Mouse (Mus musculus) gastrocnemius, postnatal 36 days (tissue): Measurements from ENCODE around the gene Mrps14. TPM values are rescaled to one million over a fixed set of nuclear protein-coding genes. Genes with fewer than 3 reads are reported as not detected.

Experiments
- DNase-seq, 2 experiments: peaks; one replicate each; pipeline ENCODE4 v3.0.0; 2022
- intact Hi-C: fragments of 180-260 bp; cut with DNase I; formaldehyde crosslinking; loops from one replicate; pipeline ENCODE4 v1.15.1; 2025
- total RNA-seq, 2 experiments: library from RNA; stranded (reverse); gene quantifications; 2 replicates each; pipeline ENCODE4 v1.2.3; 2021

The Mrps14 gene
- total RNA-seq, 2 experiments from 2014 or later, result 70.9 to 75.9 TPM

- no peak for DNase-seq
These were observed 22.9 kb downstream of the Mrps14 start for GRCm38 (mm10) chr1:160217898-160218297.

GRCm38 (mm10) chr1:160224093-160224492 lies 29.1 kb downstream of the Mrps14 start:
- intact Hi-C loops, result no loop called here
- no peak for DNase-seq

More at GRCm38 (mm10) chr1:160217898-160218297, 22.9 kb downstream of the Mrps14 start:
- intact Hi-C loops, result no loop called here

GRCm38 (mm10) chr1:160227196-160227595 lies 32.2 kb downstream of the Mrps14 start:
- intact Hi-C loops, result loop anchor here (5.0 kb wide), 1 partner anchor 150 kb away; no protein-coding TSS in a partner anchor
- no peak for DNase-seq

GRCm38 (mm10) chr1:160227850-160228249 lies 32.8 kb downstream of the Mrps14 start:
- no peak for DNase-seq
- intact Hi-C loops, result loop anchor here (5.0 kb wide), 1 partner anchor 149 kb away; no protein-coding TSS in a partner anchor

- DNase-seq, result no peak
- intact Hi-C loops, result no loop called here
These were observed 36.0 kb downstream of the Mrps14 start for GRCm38 (mm10) chr1:160231013-160231412.

GRCm38 (mm10) chr1:160232113-160232512 lies 37.1 kb downstream of the Mrps14 start:
- no peak for DNase-seq
- intact Hi-C loops, result no loop called here

- intact Hi-C loops, result no loop called here
- no peak for DNase-seq
These were observed 38.9 kb downstream of the Mrps14 start for GRCm38 (mm10) chr1:160233921-160234320.

GRCm38 (mm10) chr1:160237981-160238380 lies 43.0 kb downstream of the Mrps14 start:
- no peak for DNase-seq
- intact Hi-C loops, result no loop called here

GRCm38 (mm10) chr1:160238852-160239443 lies 43.9 kb downstream of the Mrps14 start:
- no peak for DNase-seq
- intact Hi-C loops, result no loop called here

GRCm38 (mm10) chr1:160240091-160240490 lies 45.1 kb downstream of the Mrps14 start:
- no peak for DNase-seq
- intact Hi-C loops, result no loop called here

GRCm38 (mm10) chr1:160244689-160245088 lies 49.7 kb downstream of the Mrps14 start:
- no peak for DNase-seq
- intact Hi-C loops, result no loop called here

- intact Hi-C loops, result no loop called here
- DNase-seq, result no peak
These were observed 50.9 kb downstream of the Mrps14 start for GRCm38 (mm10) chr1:160245954-160246353.

GRCm38 (mm10) chr1:160246844-160247243 lies 51.8 kb downstream of the Mrps14 start:
- no peak for DNase-seq
- intact Hi-C loops, result no loop called here

GRCm38 (mm10) chr1:160247473-160247872 lies 52.5 kb downstream of the Mrps14 start:
- intact Hi-C loops, result no loop called here
- DNase-seq, result no peak

GRCm38 (mm10) chr1:160249786-160250185 lies 54.8 kb downstream of the Mrps14 start:
- intact Hi-C loops, result no loop called here
- no peak for DNase-seq

GRCm38 (mm10) chr1:160250782-160251181 lies 55.8 kb downstream of the Mrps14 start:
- intact Hi-C loops, result no loop called here
- no peak for DNase-seq

GRCm38 (mm10) chr1:160251388-160252007 lies 56.5 kb downstream of the Mrps14 start:
- no peak for DNase-seq
- intact Hi-C loops, result no loop called here

Other genes starting within 250 kb of the Mrps14 start
- 1 to 10 TPM; 5.1 to 5.7 TPM for gene 4930523C07Rik, start 150.8 kb upstream of the Mrps14 start, total RNA-seq
- not detected for gene Tnn, start 41.6 kb upstream of the Mrps14 start, total RNA-seq
- gene Cacybp, start 17.7 kb downstream of the Mrps14 start, total RNA-seq, result 10 to 100 TPM; 43.8 to 49.1 TPM